Mouse (Mus musculus): ENCODE measurements at regions not wholly inside any gene's neighbourhood (a gene's known extent, or its start where the extent isn't known, plus 50 kb on each side); places are given as distances from the start of the nearest gene placed in this dataset.
"Not testable (repeated sequence)": the region's sequence is repeated elsewhere in the genome, so short reads cannot be mapped to it uniquely, and the experiment has no call there.

GRCm38 (mm10) chr14:90488301-90488700 lies 2017.1 kb upstream of the Pcdh20 start:
- DNase-seq: no peak

DNA sequence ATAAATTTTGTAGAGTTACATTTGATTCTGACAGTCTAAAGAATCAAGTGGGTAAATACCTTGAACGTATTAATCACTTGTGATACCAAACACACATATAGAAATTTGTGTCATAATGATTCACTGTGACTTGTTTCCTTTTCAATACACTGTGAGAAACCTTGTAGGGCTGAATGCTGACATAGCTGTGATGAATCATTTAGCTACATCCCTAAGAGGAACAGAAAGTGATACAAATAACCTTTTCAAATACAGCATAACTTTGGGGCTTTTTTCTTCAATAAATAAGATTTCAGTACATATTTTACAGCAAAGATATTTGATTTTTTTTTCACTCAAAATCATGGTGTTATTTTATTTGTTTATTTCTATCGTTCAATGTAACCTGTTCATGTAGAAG lies 1976.8 kb upstream of the Pcdh20 start:
- DNase-seq: no peak

DNA sequence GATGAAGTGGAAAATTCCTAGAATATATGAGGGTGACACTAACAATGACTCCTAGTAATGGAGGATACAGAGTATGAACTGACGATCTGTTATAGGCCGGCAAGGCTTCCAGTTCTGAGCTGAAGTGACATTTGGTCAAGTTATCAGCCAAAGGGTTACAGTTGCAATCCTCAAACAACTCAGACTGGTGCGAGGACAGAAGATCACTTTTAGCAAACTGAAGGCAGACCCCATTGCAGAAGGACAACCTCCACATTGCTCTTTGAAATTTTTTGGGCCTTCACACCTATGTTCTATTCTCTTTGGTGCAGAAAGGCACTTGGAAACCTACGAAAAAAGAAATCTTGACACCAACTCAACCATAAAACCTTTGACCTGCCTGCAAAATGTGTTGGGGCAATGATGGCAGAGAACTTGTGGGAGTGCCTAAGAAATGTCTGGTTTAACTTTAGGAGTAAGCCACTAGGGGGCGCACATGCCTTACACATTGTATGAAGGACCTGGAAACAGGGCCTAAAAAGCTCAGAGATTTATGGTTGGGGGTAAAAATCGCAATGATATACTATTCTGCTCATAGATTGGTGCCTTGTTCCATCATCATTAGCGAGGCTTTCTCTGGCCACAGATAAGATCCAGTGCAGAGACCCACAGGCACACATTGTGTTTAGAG lies 1961.8 kb upstream of the Pcdh20 start:
- DNase-seq: peak; percentile 66

GRCm38 (mm10) chr14:90412707-90413106 lies 1941.5 kb upstream of the Pcdh20 start:
- DNase-seq: no peak

DNA sequence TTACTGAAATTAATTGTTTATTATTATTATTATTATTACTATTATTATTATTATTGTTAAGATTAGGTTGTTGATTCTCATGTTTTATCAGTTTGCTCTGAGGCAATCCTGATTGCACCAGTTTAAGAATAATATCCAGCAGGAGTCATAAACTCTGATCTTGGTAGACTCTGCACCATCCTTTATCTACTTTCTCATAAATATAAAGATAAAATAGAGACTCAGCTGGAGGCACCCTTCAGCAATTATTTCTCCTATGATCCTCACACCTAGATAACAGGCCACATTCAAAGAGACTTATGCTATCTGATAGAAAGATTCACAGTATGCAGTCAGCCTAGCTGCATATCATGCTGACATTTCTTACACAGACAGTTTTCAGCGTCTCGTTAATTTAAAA lies 1935.2 kb upstream of the Pcdh20 start:
- DNase-seq: no peak

GRCm38 (mm10) chr14:90405476-90405875 lies 1934.3 kb upstream of the Pcdh20 start:
- no peak for DNase-seq

DNA sequence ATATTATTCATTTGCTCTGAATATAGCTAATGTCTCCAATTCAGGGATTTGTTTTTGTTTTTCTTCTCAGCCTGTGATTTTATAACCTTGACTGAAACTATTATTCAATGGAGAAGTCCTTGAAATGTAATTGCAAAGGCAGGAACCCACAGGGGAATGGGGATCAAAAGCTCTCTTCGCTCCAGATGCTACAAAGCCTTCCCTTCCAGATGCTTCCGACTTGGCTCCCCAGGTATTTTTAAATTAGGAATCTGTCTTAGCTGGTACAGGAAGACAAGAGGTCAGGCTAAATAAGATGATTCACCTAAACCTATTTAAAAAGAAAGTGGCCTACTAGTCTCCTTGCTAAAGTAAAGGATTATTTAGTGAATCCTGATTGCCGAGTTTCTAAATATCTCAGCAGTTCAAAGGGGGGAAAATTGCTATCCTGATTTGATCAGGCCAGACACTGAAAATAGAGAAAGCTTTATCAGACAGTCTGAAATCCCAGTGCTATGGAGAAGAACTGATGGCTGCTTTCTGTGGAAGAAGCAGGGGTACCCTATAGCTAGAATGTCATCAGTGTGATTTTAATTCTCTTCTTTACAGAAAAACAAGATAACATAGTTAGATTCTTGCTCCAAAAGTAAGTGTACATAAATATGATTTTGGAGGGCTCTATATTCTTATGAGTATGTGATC lies 1896.2 kb upstream of the Pcdh20 start:
- DNase-seq: no peak

GRCm38 (mm10) chr14:90334541-90334940 lies 1863.3 kb upstream of the Pcdh20 start:
- no peak for DNase-seq

DNA sequence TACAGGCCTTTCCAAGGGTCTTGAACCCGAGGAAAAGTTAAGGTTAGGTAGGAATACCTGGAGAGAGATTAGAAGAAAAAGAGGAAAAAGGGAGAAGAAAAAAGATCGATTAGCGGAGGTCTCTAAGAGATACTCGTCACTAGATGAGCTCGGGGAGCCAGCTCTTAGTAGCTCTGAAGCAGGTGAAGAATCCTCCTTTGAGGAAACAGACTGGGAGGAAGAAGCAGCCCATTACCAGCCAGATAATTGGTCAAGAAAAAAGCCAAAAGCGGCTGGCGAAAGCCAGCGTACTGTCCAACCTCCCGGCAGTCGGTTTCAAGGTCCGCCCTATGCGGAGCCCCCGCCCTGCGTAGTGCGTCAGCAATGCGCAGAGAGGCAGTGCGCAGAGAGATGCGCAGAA lies 1824.3 kb upstream of the Pcdh20 start:
- DNase-seq: not testable (repeated sequence)

GRCm38 (mm10) chr14:90246042-90246441 lies 1774.8 kb upstream of the Pcdh20 start:
- no peak for DNase-seq

DNA sequence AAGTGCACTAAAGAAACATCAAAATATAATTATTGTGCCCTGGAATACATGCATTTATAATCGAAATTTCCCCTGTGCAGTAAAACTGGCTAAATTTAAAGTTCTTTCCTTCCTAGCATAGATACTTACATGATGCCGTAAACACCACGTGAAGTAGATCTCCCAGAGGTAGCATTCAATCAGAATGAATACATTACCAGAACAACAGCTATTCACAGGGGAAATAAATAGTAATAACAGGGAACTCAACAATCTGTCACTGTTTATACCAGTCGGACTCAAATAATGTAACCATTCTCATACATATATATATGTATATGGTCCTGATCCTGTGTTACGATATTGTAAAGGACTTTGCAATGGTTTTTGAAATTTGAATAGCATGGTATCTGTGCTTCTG lies 1761.5 kb upstream of the Pcdh20 start:
- no peak for DNase-seq

DNA sequence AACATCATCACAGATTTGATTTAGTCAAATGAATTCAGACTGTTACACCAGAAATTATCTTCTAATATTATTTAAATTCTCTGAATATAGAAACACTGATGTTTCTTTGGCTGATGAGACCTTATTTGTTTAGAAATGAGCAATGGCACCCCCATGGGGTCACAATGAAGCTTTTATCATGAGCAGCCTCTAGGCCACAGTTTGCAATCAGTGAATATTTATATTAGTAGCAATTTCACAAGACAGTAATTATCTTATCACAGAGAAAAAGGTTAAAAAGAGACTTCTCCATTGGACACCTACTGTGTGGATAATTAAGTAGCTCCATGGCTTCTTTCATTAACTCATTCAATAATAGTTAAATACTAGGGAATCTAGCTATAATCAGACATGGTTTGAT lies 1729.1 kb upstream of the Pcdh20 start:
- no peak for DNase-seq

GRCm38 (mm10) chr14:90197791-90198190 lies 1726.6 kb upstream of the Pcdh20 start:
- DNase-seq: no peak

GRCm38 (mm10) chr14:90172729-90173128 lies 1701.5 kb upstream of the Pcdh20 start:
- DNase-seq: no peak
